7 mouse cellular contexts compared by ENCODE assay signal in genomic region chr1:192770495-192771331, GRCm38 (mm10). TPM values are rescaled to one million over a fixed set of nuclear protein-coding genes. Genes with fewer than 3 reads are reported as not detected.
DNase-seq lines count a peak whose midpoint lies in the region; ATAC-seq and TF ChIP-seq lines count a peak whose summit lies in the region.

TSS of gene Hhat (minus strand) at chr1:192771223.

- peaks cover 2% of the 10 kb centered on the region for H3K4me1 ChIP-seq in heart, adult 2 months (ENCODE audit: control insufficient read depth, insufficient read depth, low read length)
- H3K4me1 ChIP-seq in limb, embryonic 12.5 days (replicated peaks): peaks cover 24% of the 10 kb centered on the region
- peaks cover 4% of the 10 kb centered on the region; the same call in 1 of the 2 replicates for H3K4me1 ChIP-seq in midbrain, embryonic 11.5 days (ENCODE audit: control insufficient read depth, insufficient read depth, low read length)

- peak; percentile 83; the same call in 1 of the 2 replicates for TF ChIP-seq EP300 in heart, adult 2 months (IDR thresholded peaks at IDR 0.05; ENCODE audit: insufficient read depth, low read depth, low read length)

- no peaks in the 10 kb centered on the region for H3K36me3 ChIP-seq in heart, adult 2 months (ENCODE audit: control insufficient read depth, insufficient read depth, low read length)
- no peaks in the 10 kb centered on the region for H3K36me3 ChIP-seq in limb, embryonic 12.5 days
- H3K36me3 ChIP-seq in midbrain, embryonic 11.5 days (ENCODE audit: control insufficient read depth, insufficient read depth, low read length): no peaks in the 10 kb centered on the region

- intact Hi-C loops in heart, adult 2 months (cut with DNase I): no loop called here

- H3K4me2 ChIP-seq in limb, embryonic 12.5 days: peak within 1 kb of the TSS; percentile 94
- peak within 1 kb of the TSS; percentile 92 for H3K4me2 ChIP-seq in midbrain, embryonic 11.5 days

- peak; percentile 83 for DNase-seq in adrenal gland, postnatal 10 days
- DNase-seq in embryo, embryonic 9.5 days (ENCODE audit: extremely low spot score): peak; percentile 63
- peak; percentile 83 to 87 for DNase-seq in heart, adult 2 months
- DNase-seq in kidney, adult 11 months: peak; percentile 43
- DNase-seq in midbrain, embryonic 11.5 days (ENCODE audit: low spot score, missing footprints): peak; percentile 94
- peak; percentile 60 for DNase-seq in skeletal muscle tissue, adult 2 months (ENCODE audit: low read depth, low spot score)

- H3K9ac ChIP-seq in heart, adult 2 months (ENCODE audit: low read depth, low read length): peak within 1 kb of the TSS; percentile 98
- H3K9ac ChIP-seq in limb, embryonic 12.5 days (replicated peaks): peak within 1 kb of the TSS; percentile 96
- peak within 1 kb of the TSS; percentile 95 for H3K9ac ChIP-seq in midbrain, embryonic 11.5 days (ENCODE audit: low read length)

- peak; percentile 77 for TF ChIP-seq POLR2A in heart, adult 2 months (IDR thresholded peaks at IDR 0.05; ENCODE audit: insufficient read depth, low read depth, low read length)

- peak within 1 kb of the TSS; percentile 67 for H3K4me3 ChIP-seq in heart, adult 2 months
- H3K4me3 ChIP-seq in limb, embryonic 12.5 days (replicated peaks): peak within 1 kb of the TSS; percentile 64
- peak within 1 kb of the TSS; percentile 54 for H3K4me3 ChIP-seq in midbrain, embryonic 11.5 days (ENCODE audit: low read depth, low read length)

- 1% methylated on average over 70 of the region's 70 CpGs for WGBS in heart, adult 2 months
- WGBS in limb, embryonic 12.5 days: 1% methylated on average over 70 of the region's 70 CpGs
- WGBS in midbrain, embryonic 11.5 days: under 1% methylated on average over 70 of the region's 70 CpGs

- H3K9me3 ChIP-seq in limb, embryonic 12.5 days: no peaks in the 10 kb centered on the region
- no peaks in the 10 kb centered on the region for H3K9me3 ChIP-seq in midbrain, embryonic 11.5 days (ENCODE audit: control insufficient read depth, low read length)

- TF ChIP-seq CTCF in heart, adult 2 months (IDR thresholded peaks at IDR 0.05): peak; percentile 34

- H3K27me3 ChIP-seq in heart, adult 2 months (ENCODE audit: control insufficient read depth, insufficient read depth, low read length): no peaks in the 10 kb centered on the region
- H3K27me3 ChIP-seq in limb, embryonic 12.5 days: no peaks in the 10 kb centered on the region
- H3K27me3 ChIP-seq in midbrain, embryonic 11.5 days (ENCODE audit: control insufficient read depth, insufficient read depth, low read length): no peaks in the 10 kb centered on the region

- peak within 1 kb of the TSS; percentile 91 for H3K27ac ChIP-seq in heart, adult 2 months
- peak within 1 kb of the TSS; percentile 96 for H3K27ac ChIP-seq in limb, embryonic 12.5 days
- peak within 1 kb of the TSS; percentile 53 for H3K27ac ChIP-seq in midbrain, embryonic 11.5 days (ENCODE audit: low read depth, low read length)

- H3K79me2 ChIP-seq in heart, adult 2 months (replicated peaks; ENCODE audit: control insufficient read depth, insufficient read depth, low read length): no peaks in the 10 kb centered on the region

- ATAC-seq in limb, embryonic 12.5 days (ENCODE audit: insufficient number of reproducible peaks, insufficient read depth, low FRiP score, low TSS enrichment, low read depth): peak; percentile 81
- peak; percentile 85 for ATAC-seq in midbrain, embryonic 11.5 days (ENCODE audit: low FRiP score)

RNA-seq across cellular contexts. Expression of gene Hhat, which starts in this region (rescaled TPM):
- 1 to 10 TPM; 6.8 to 7.3 TPM for total RNA-seq in adrenal gland, postnatal 10 days (2021)
- 1 to 10 TPM; 1.6 to 2.1 TPM for total RNA-seq in heart, adult 2 months (2021)
- polyA plus RNA-seq in heart, adult 2 months (2012; rRNA removed): 2.8 and 3.5 TPM in 2 replicates
- 10.8 and 12.0 TPM in 2 replicates for polyA plus RNA-seq in limb, embryonic 12.5 days (2016; fragmentation: Nextera tagmentation; extraction: Ambion mirVana)
- polyA plus RNA-seq in midbrain, embryonic 11.5 days (2014; fragmentation: Nextera tagmentation; extraction: Ambion mirVana): 7.4 and 11.0 TPM in 2 replicates

Comparison
In these comparisons a context has a peak if more than half of its experiments do, and no peak if none do; other contexts are left out.
1. Peak in every context shown above with its lines: DNase-seq, ATAC-seq, H3K4me3 ChIP-seq and H3K27ac ChIP-seq.
2. DNase-seq: peak in every context shown above with its lines; median percentile 94 in midbrain, embryonic 11.5 days; 85 in heart, adult 2 months; 83 in adrenal gland, postnatal 10 days; 63 in embryo, embryonic 9.5 days; 60 in skeletal muscle tissue, adult 2 months; 43 in kidney, adult 11 months.